Mouse (Mus musculus) MN1 (cell line): Measurements from ENCODE around the gene Fhit.
"Not testable (repeated sequence)": the region's sequence is repeated elsewhere in the genome, so short reads cannot be mapped to it uniquely, and the experiment has no call there.

Experiments
- DNase-seq: peaks from one replicate; pipeline ENCODE4 v3.0.0-alpha.2; 2016; ENCODE audit warnings: low spot score

Fhit gene

GRCm38 (mm10) chr14:11161751-11162231 lies at the start of gene Fhit:
Fhit (minus strand) TSS chr14:11162035.
- DNase-seq = peak; percentile 88

GRCm38 (mm10) chr14:11206786-11207185 lies 45.0 kb upstream of the Fhit start:
- DNase-seq = no peak

- DNase-seq = peak; percentile 80
These were observed 907 bp downstream of the Fhit start for GRCm38 (mm10) chr14:11160806-11161450.

- no peak for DNase-seq
These were observed 2.2 kb downstream of the Fhit start for GRCm38 (mm10) chr14:11159641-11160040.

GRCm38 (mm10) chr14:11159021-11159420 lies 2.8 kb downstream of the Fhit start:
- no peak for DNase-seq

GRCm38 (mm10) chr14:11157741-11158140 lies 4.1 kb downstream of the Fhit start:
- DNase-seq = no peak

GRCm38 (mm10) chr14:11151634-11152321 lies 10.1 kb downstream of the Fhit start:
- DNase-seq = no peak

GRCm38 (mm10) chr14:11133787-11134735 lies 27.8 kb downstream of the Fhit start:
- peak; percentile 17 for DNase-seq

- DNase-seq = no peak
These were observed 29.0 kb downstream of the Fhit start for GRCm38 (mm10) chr14:11132637-11133474.

GRCm38 (mm10) chr14:11125096-11125495 lies 36.7 kb downstream of the Fhit start:
- no peak for DNase-seq

GRCm38 (mm10) chr14:11119076-11119475 lies 42.8 kb downstream of the Fhit start:
- no peak for DNase-seq

- DNase-seq = no peak
These were observed 76.2 kb downstream of the Fhit start for GRCm38 (mm10) chr14:11085596-11085995.

GRCm38 (mm10) chr14:11083946-11084345 lies 77.9 kb downstream of the Fhit start:
- peak; percentile 69 for DNase-seq

- DNase-seq = peak; percentile 69
These were observed 78.4 kb downstream of the Fhit start for GRCm38 (mm10) chr14:11083462-11083861.

- DNase-seq = no peak
These were observed 98.2 kb downstream of the Fhit start for GRCm38 (mm10) chr14:11063594-11063993.

GRCm38 (mm10) chr14:11060221-11060620 lies 101.6 kb downstream of the Fhit start:
- DNase-seq = no peak

- DNase-seq = not testable (repeated sequence)
These were observed 122.1 kb downstream of the Fhit start for GRCm38 (mm10) chr14:11039503-11040300.

- DNase-seq = no peak
These were observed 140.4 kb downstream of the Fhit start for GRCm38 (mm10) chr14:11021391-11021790.

GRCm38 (mm10) chr14:10978651-10979050 lies 183.2 kb downstream of the Fhit start:
- no peak for DNase-seq

- no peak for DNase-seq
These were observed 220.2 kb downstream of the Fhit start for GRCm38 (mm10) chr14:10941647-10942046.

GRCm38 (mm10) chr14:10933667-10934066 lies 228.2 kb downstream of the Fhit start:
- peak; percentile 16 for DNase-seq
